Mouse (Mus musculus) MEL-GATA-1-ER (cell line): Measurements from ENCODE around the gene B3gnt2.

Source experiments
- DNase-seq: peaks from one replicate; pipeline ENCODE4 v3.0.0-alpha.2; 2012; ENCODE audit warnings: low read depth; ENCODE audit errors: extremely low read depth

B3gnt2 gene

DNA sequence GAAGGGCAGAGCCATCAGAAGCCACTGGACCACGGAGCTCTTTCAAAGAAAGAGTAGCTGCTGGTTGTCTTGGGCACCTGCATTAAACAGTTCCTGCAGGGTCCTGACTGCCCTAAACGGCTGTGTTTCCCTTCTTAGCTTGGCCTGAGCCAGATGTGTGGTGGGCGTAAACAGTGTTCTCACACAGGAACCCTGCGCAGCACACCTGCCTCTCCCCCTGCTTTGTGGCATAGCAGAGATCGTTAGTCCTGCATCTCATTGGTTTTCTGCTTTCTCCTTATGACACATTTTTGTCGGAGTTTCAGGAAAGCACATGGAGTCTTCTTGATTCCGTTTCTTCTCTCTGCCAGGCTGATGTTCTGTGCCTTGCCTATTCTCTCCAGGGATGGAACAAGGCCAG, 44.9 kb downstream of the B3gnt2 start:
- DNase-seq = no peak

DNA sequence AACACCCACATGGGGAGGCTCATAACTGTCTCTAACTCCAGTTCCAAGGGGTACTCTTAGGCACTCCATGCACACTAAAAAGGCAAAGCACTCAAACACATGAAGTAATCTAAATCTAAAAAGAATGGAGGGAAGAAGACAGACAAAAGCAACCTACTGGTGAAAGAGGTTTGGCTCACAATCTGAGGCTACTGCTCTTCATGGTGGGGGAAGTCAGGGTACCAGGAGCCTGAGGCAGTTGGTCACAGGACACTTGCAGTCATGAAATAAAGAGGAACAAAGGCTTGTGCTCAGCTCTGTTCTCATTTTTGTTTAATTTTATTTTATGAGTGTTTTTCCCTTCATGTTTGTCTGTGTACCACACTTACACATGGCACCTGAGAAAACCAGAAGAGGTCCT, 45.6 kb downstream of the B3gnt2 start:
- no peak for DNase-seq

DNA sequence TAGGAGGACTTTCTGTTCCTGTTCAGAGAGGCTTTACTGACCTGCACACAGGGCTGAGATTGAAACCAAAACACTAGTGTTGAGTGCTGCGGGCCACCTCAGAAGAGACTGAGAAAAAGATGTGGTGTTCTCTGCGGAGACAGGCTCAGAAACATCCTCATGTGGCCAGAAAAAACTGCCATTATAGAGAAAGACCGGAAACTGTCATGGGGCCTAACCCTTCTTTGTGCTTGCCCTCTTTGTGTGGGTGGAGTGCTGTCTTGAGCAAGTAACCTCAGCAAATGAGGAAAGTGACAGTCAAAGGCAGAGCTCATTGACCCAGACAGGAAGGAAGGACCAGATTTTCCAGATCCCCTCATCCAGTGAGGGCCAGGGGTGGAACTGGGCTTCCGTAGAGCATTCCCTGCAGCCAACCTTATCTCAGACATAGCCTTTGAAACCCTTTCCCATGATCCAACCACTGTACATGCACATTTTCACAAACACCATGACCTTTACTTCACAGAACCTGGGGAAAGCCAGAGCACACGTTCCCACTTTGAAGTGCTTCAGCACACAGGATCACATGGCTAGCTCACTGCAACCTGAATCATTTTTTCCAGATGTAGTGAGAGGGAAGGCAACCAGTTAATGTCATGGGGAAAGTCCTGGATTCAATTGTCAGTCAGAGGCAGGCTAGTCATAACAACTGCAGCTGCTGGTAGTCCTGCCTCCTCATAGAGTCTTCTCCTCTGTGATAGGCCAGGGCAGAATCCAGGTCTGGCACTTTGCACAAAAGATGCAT, 46.6 kb downstream of the B3gnt2 start:
- no peak for DNase-seq

DNA sequence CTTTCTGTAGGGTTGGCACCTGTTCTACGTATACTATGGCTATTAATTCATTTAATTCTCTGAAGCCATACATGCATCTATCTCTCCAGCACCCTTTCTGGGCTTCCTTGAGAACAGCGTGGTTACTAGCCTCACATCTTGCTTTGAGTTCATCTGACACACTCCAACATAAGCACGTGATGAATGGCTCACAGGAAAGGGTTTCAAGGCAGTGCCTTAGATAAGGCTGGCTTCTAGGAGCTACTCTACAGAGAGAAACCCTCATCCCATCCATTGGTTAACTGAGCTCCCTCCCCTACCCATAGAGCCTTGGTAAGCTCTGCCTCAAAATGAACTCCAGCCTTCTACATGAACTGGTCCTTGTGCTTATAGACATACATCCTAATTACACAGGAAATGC, 47.3 kb downstream of the B3gnt2 start:
- DNase-seq = peak; percentile 84

DNA sequence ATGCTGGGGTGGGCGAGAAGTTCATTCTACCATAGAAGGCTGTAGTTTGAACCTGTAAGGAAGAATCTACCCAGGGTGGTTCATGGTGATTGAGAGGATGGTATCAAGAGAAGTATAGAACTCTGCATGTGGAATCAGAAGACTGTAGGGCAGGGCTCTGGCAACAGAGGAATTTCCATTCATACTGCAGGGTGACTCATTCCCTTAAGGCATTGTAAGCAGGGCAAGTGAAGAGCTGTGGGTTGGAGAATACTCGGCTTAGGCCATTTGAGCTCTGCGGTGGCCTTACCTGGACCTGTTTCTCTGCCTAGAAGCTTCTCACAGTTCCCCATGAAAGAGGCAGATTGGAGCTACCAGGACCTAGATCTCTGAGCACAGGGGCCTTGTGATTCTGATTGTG, 49.3 kb downstream of the B3gnt2 start:
- no peak for DNase-seq

DNA sequence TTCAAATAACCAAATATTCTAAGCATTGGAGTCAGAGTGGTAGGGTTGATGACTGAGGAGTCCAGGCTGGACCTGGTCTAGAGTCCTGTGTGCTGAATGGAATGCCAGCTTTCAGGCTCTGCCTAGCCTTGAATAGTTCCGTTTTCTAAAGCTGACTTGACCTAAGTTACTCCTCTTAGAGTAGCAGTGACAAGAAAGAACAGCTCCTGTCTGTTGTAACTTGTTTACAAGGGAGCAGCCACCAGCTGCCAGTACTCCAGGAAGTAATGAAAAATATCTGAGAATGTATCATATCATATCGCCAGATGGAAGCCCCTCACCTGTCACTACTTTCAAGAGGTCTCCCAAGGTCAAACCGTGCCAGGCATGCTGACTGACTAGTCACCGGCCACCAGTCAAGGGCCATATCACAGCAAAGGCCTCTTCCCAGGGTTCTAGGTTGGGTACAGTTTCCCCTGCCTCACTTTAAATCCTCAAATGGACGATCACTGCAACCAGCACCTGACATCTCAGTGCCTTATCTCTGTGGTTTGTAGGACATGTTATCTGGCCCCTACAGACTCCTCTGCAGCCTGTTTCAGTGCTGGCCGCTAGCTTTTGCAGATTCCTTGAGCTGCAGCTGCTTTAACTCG, 51.2 kb downstream of the B3gnt2 start:
- peak; percentile 81 for DNase-seq

DNA sequence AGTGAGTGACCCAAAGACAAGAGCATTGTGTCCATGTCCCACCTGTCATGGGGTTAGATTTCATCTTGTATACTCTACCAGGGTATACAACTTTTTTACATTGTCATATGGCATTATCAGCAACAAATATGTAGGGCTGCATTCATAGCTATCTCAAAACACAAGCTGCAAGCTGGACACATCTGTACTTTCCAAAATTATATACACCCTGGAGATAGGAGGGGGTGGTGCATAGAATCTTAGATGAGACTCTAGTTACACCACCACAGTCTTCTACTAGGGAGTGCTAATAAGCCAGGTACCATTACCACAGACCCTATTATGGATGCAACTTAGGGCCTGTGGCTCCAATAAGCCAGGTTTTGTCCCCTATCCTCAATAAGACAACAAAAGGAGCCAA, 52.7 kb downstream of the B3gnt2 start:
- DNase-seq = no peak

DNA sequence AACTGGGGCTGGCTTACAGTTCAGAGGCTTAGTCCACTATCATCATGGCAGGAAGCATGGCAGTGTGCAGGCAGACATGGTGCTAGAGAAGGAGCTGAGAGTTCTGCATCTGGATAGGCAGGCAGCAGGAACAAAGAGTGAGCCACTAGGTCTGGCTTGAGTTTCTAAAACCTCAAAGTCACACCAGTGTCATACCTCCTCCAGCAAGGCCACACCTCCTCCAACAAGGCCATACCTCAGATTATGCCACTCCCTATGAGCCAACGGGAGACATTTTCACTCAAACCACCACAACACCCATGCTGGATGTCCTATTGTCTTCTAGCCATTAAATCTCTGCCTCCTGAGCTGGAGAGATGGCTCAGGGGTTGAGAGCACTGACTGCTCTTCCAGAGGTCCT, 55.6 kb downstream of the B3gnt2 start:
- DNase-seq = no peak

DNA sequence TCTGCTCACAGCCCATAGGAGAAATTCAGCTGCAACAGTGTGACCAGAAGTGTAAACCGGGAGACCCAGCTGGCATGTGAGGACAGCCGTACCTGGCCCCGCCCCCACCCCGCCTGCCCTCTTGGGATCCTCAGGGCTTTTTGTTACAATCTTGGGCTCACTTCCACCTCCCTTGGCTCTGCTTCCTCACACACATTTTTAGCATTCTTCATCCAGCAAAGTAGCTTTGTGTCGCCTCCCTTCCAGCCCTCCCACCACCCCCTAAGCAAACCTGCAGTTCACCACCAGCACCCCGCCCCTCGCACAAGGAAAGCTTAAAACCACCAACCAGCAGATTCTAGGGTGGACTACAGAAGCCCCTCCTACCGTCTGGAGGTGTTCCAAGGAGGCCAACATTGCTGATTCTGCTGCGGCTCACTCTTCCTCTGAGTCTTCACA, 60.8 kb downstream of the B3gnt2 start:
- DNase-seq = no peak

DNA sequence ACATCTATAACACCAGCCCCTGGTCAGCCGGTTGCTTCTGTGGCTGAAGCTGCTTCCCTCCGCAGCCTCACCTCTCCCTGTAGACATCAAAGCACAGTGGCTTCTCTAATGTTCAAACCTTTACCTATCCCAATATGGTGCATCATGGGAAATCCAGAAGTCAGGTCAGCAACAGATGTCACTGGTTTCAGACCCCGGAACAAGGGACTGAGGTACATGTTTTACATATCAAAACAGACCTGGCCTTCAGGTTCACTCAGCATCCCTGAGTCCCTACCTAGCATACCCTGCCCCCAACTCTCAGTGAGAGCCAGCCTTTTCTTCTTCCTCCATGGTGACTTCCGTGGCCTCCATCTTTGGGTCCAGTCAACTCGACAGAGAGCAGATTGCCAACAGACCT, 61.8 kb downstream of the B3gnt2 start:
- no peak for DNase-seq

DNA sequence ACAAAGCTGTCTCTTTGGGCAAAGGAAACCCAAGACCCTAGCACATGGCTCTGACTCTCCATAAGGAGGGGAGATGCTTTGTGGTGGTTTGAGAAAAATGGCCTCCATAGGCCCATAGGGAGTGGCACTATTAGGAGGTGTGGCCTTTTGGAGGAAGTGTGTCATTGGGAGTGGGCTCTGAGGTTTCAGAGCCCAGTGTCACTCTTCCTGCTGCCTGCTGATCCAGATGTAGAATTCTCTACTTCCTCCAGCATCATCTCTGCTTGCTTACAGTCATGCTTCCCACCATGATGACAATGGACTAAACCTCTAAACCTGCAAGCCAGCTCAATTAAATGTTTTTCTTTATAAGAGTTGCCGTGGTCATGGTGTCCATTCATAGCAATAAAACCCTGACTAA, 66.0 kb downstream of the B3gnt2 start:
- no peak for DNase-seq

DNA sequence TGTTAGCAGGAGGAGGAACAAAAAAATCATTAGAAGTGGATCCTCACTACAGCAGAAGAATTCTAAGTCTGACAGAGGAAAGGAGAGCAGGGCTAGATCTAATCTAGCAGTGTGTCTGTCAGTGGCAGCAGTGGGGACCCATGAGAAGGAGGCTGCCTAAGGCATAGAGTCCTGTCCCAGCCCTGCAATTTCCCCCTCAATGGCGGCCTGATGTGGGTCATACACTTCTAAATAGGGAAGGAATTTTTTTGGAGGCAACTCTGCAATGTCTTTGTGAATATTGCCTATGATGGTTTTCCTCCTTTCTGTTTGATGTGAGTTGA, 66.9 kb downstream of the B3gnt2 start:
- no peak for DNase-seq

DNA sequence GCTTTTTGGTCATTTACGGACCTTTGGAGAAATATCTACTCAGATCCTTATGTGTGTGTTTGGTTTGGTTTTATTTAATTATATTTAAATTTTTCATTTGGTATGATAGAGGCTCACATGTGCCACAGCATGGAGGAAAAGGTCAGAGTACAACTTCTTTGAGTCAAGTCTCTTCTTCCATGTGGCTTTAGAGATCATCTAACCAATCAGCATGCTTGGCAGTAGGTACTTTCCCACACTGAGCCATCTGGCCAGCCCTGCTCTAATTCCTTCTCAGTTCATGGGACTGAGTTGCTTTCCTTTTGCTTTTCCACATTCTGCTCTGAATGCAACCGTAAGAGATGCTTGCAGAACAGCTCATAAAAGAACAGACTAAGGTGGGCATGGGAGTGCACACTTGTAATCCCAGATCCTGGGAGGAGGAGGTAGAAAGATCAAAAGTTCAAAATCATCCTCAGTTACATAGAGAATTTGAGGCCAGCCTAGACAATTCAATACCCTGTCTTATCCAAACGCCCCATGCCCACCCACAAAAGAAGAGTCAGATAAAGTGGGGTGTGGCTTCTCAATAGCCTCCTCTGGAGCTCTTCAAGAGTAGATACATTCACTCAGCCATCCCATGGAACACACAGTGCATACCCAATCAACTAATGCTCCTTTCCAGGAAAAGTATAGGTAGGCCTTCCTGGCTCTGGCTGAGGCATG, 67.4 kb downstream of the B3gnt2 start:
- no peak for DNase-seq

DNA sequence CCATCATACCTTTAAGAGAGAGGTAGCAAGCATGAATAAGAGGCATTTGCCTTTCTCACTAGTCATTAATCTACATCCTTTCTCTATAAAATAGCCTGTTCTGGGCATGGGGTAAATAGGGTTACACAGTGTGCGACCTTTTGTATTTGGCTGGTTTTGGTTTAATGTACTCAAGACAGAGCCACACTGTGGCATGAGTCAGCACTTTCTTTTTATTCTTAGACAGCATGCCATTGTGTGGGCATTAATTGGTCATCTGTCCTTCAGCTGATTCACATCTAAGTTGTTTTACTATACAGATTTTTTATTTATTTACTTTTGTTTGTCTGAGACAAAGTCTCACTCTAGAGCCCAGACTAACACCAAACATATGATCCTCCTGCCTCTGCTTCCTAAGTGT, 68.6 kb downstream of the B3gnt2 start:
- no peak for DNase-seq

DNA sequence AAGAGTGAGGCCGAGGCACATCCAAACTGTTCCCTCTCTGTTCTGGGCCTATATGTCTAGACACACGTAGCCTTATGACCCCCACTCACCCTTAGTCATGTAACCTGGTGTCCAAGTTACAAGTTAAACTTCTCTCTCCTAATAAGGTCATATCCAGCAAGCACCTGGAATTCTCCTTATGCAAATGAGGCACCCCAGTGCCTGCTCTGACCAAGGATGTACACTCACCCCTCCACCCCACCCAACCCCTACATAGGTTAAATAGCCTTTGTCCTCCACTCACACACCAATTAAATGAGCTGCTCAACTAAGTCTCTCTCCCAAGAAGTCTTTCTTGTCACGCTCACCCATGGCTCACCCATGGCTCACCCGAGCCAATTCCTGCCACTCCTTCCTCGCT, 69.0 kb downstream of the B3gnt2 start:
- DNase-seq = no peak

DNA sequence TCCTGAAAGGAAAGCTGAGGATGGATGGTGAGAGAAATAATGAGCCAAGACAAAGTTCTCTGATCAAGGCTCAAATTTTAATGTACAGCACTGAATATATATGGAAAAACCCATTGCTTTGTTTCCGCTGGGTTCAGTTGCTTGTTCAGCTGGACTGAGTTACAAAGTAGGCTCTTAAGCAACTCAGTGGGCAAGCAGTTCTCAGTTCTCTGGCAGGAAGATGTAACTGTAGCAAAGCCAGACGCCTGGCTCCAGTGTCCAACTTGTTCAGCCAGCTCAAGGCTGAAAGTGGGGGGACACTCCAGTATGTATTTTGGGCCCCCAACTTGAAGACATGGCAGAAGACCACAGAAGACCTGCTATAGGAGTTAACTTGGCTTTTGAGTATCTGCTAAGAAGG, 72.9 kb downstream of the B3gnt2 start:
- no peak for DNase-seq

DNA sequence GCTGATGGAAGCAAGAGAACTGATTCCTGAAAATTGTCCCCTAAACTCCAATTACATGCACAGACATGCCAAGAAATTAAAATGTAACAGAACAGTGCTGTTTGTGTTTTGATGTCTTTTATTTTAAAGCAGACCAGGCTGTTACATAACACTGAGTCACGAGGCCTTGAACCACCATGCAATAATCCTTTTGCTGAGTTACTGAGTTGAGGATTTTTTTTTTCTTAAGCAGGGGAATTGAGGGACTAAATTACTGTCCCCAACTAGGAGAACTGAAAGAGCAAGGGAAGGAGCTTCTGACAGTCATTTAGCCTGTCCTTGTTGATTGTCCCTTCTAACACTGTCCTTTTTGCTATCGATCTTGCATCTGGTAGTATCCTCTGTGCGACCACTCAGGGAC, 76.3 kb downstream of the B3gnt2 start:
- DNase-seq = no peak

DNA sequence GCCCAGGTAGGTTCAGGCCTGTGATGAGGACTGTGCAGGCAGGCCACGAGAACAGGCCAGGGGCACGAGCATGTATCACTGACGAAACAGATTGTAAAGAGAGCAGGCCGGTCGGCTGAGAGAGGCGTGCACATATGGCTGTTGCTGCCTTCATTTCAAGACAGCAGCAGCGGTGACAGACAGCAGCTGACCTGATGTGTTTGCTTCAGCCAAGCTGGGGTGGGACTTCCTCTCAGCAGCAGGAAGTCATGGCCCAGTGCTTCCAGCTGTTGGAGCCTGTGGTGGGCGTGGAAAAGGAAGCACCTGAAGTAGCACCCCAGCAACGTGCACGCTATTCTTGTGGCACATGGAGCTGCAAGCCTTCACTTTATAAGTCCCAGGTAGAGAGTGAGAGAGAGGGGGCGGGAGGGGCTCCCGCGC, 78.0 kb downstream of the B3gnt2 start:
- no peak for DNase-seq

DNA sequence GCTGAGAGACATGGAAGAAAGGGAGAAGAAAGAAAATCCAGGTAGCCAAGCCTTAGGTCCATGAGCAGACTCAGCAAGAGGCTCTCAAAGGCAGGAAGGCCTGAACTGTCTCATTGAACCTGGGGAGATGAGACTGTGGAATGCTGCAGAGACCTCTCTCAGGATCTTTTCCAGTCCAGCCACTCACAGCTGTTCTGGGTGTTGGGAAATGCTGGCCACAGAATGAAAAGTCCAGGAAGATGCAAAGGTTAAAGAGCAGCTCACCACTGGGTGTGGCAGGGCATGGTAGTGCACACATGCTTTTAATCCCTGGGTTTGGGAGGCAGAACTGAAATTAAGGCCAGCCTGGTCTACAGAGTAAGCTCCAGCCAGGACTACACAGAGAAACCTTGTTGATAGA, 79.6 kb downstream of the B3gnt2 start:
- DNase-seq = no peak

DNA sequence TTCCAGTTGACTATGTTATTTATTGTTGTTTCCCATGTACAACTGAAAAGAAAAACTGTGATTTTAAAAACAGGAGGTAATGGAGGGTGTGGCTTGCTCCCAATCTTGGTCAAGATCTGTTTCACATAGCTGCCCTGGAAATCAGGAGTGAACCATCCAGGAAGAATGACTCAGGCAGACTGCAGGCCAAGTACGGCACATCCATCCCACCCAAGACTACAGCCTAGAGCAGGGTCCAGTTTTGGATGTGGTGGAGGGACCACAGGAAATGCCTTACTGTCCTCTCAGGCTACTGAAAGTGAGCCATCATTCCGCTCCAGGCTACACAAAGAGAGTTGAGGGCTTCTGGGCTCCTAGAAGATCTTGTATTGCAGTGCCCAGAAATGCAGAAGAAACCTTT, 80.0 kb downstream of the B3gnt2 start:
- no peak for DNase-seq

DNA sequence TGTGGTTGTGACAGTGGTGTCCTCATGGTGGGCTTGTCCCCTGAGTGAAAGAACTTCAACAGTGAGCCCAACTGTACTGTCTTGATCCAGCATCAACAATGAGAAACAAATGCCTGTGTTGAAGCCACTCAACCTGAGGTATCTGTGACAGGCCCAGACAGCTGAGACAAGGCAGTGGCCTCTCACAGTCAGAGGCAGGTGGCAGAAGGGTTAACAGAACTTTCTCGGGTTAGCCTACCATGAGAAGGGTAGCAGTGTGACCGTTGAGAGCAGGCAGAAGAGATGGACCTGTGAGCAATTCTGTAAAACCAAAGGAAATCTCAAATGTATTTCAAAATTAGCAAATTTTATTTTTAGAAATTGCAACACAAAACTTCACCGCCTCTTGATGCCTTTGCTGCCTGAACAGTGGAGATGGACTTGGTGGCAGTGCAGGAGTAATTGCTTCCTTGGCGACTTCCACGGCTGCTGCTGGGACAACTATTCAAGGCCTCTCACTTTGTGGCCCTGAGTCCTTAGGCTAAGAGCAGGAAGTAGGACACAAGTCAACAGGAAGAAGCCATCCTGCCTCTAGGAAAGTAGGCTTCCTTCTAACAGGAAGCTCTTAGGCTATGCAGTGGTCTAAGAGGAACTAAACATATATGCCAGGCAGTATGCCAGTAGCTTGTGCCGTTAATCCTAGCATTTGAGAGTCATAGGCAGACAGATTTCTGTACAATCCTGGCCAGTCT, 80.8 kb downstream of the B3gnt2 start:
- no peak for DNase-seq

DNA sequence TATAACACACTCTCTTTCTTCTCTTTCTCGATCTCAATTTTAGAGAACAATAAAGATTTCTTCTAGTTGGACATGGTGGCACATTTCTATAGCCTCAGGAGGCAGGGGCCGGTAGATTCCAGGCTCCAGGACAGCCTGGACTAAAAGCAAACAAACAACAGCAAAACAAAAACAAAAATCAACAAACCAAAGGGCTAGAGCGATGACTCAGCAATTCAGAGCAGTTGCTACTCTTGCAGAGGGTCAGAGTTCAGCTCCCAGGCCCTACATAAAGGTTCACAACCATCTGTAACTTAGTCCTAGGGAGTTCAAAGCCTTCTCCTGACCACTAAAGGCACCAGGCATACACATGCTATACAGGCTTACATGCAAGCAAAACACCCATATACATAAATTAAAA, 82.2 kb downstream of the B3gnt2 start:
- DNase-seq = no peak
